Mouse (Mus musculus) CH12.LX (cell line): ENCODE measurements around the gene Lgr6.

Source experiments
- CHD2 ChIP-seq: IDR thresholded peaks from 2 replicates; pipeline ENCODE4 v1.6.1; 2011; ENCODE audit warnings: low read length, improper control_type of control experiment
- CTCF ChIP-seq, 2 experiments: IDR thresholded peaks in 1 of 2; conservative IDR thresholded peaks in 1 of 2; 2 replicates each; pipeline ENCODE4 v1.5.1; 2011 to 2012; ENCODE audit warnings: low read depth in 2 of 2, low read length in 2 of 2, improper control_type of control experiment in 1 of 2, inconsistent platforms in 1 of 2, mild to moderate bottlenecking in 1 of 2, moderate library complexity in 1 of 2
- EP300 ChIP-seq: IDR thresholded peaks from 2 replicates; pipeline ENCODE4 v1.6.1; 2011; ENCODE audit warnings: low read length, improper control_type of control experiment
- GABPA ChIP-seq: IDR thresholded peaks from 2 replicates; pipeline ENCODE4 v1.6.1; 2012; ENCODE audit warnings: low read depth, low read length, improper control_type of control experiment, inconsistent platforms; ENCODE audit not compliant: insufficient replicate concordance
- MAX ChIP-seq: IDR thresholded peaks from 2 replicates; pipeline ENCODE4 v1.6.1; 2011; ENCODE audit warnings: low read length, improper control_type of control experiment
- MXI1 ChIP-seq: IDR thresholded peaks from 2 replicates; pipeline ENCODE4 v1.6.1; 2011; ENCODE audit warnings: mild to moderate bottlenecking, low read depth, low read length, improper control_type of control experiment
- POLR2A ChIP-seq: IDR thresholded peaks from 2 replicates; pipeline ENCODE4 v1.6.1; 2011; ENCODE audit warnings: low read depth, mild to moderate bottlenecking, improper control_type of control experiment, low read length
- TCF12 ChIP-seq: IDR thresholded peaks from 2 replicates; pipeline ENCODE4 v1.6.1; 2014; ENCODE audit warnings: low read depth, mild to moderate bottlenecking, inconsistent platforms, low read length, improper control_type of control experiment
- USF1 ChIP-seq: IDR thresholded peaks from 2 replicates; pipeline ENCODE4 v1.6.1; 2014; ENCODE audit warnings: low read depth, mild to moderate bottlenecking, inconsistent platforms, low read length, improper control_type of control experiment
- ZMIZ1 ChIP-seq: IDR thresholded peaks from 2 replicates; pipeline ENCODE4 v1.6.1; 2012; ENCODE audit warnings: low read depth, mild to moderate bottlenecking, inconsistent platforms, low read length, improper control_type of control experiment

DNA sequence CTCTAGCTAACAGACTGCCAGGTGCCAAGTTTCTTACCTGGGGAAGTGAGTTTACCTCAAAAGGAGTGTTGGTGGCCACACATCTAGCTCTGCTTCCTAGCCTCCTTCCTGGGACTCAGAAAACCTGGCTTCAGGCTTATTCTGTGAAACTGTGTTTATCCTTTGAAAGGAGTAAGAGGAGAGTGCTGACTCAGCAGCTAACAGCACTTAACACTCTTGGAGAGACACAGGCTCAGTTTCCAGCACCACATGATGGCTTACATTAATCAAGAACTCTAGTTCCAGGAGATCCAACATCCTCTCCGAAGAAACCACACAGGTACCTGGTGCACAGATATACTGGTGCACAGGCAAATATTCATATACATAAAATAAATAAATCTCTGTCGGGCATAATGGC, 162.2 kb downstream of the Lgr6 start:
- TF ChIP-seq CTCF (conservative IDR thresholded peaks at IDR 0.05 in 1 of 2, IDR thresholded peaks at IDR 0.05 in 1 of 2; ENCODE audit: low read depth in 2 of 2, low read length in 2 of 2) (no peak), MAX (no peak), POLR2A (no peak), GABPA (no peak), EP300 (no peak), CHD2 (no peak), TCF12 (no peak), USF1 (no peak), ZMIZ1 (no peak), MXI1 (no peak)
